Mouse (Mus musculus): ENCODE measurements around the gene Tfap2a. TPM values are rescaled to one million over a fixed set of nuclear protein-coding genes. Genes with fewer than 3 reads are reported as not detected.

Tfap2a gene
- polyA plus RNA-seq, 1 experiment from 2014 or later: 13.7 TPM

- DNase-seq (ENCODE audit: low spot score) (peak; percentile 47), ATAC-seq (ENCODE audit: insufficient read depth, low FRiP score, low TSS enrichment) (no peak)
- H3K27me3 ChIP-seq (ENCODE audit: control insufficient read depth, insufficient read depth, low read length): peaks cover 97% of the 10 kb centered on the region
- no peaks in the 10 kb centered on the region for H3K36me3 ChIP-seq (ENCODE audit: control insufficient read depth, insufficient read depth, low read length)
- WGBS: 1% methylated on average over 15 of the region's 15 CpGs
- H3K4me1 ChIP-seq (ENCODE audit: control insufficient read depth, insufficient read depth, low read length): peaks cover 6% of the 10 kb centered on the region; the same call in 1 of the 2 replicates
- H3K9ac ChIP-seq (ENCODE audit: low read length): no peak overlapping the region
- H3K4me3 ChIP-seq (ENCODE audit: low read depth, low read length): no peak overlapping the region
- H3K27ac ChIP-seq (ENCODE audit: low read depth, low read length): no peak overlapping the region
- no peaks in the 10 kb centered on the region for H3K9me3 ChIP-seq (ENCODE audit: control insufficient read depth, low read length)
- no peak overlapping the region for H3K4me2 ChIP-seq (ENCODE audit: low read depth)
Measured at GRCm38 (mm10) chr13:40737099-40737498, 1.1 kb downstream of the Tfap2a start.

GRCm38 (mm10) chr13:40736107-40736780 lies 1.9 kb downstream of the Tfap2a start:
- Histone ChIP-seq H3K36me3 (ENCODE audit: control insufficient read depth, insufficient read depth, low read length) (no peaks in the 10 kb centered on the region), H3K27ac (ENCODE audit: low read depth, low read length) (no peak overlapping the region), H3K9me3 (ENCODE audit: control insufficient read depth, low read length) (no peaks in the 10 kb centered on the region), H3K4me1 (ENCODE audit: control insufficient read depth, insufficient read depth, low read length) (peaks cover 6% of the 10 kb centered on the region; the same call in 1 of the 2 replicates), H3K4me3 (ENCODE audit: low read depth, low read length) (no peak overlapping the region), H3K27me3 (ENCODE audit: control insufficient read depth, insufficient read depth, low read length) (peaks cover 96% of the 10 kb centered on the region), H3K9ac (ENCODE audit: low read length) (no peak overlapping the region), H3K4me2 (ENCODE audit: low read depth) (peak overlapping the region; percentile 22; the same call in 1 of the 2 replicates)
- DNase-seq (ENCODE audit: low spot score): no peak
- no peak for ATAC-seq (ENCODE audit: insufficient read depth, low FRiP score, low TSS enrichment)
- 3% methylated on average over 19 of the region's 19 CpGs for WGBS

- H3K4me2 ChIP-seq (ENCODE audit: low read depth): peak overlapping the region; percentile 22; the same call in 1 of the 2 replicates
- DNase-seq (ENCODE audit: low spot score): no peak
- peaks cover 91% of the 10 kb centered on the region for H3K27me3 ChIP-seq (ENCODE audit: control insufficient read depth, insufficient read depth, low read length)
- H3K9me3 ChIP-seq (ENCODE audit: control insufficient read depth, low read length): no peaks in the 10 kb centered on the region
- H3K27ac ChIP-seq (ENCODE audit: low read depth, low read length): no peak overlapping the region
- no peaks in the 10 kb centered on the region for H3K36me3 ChIP-seq (ENCODE audit: control insufficient read depth, insufficient read depth, low read length)
- peaks cover 6% of the 10 kb centered on the region; the same call in 1 of the 2 replicates for H3K4me1 ChIP-seq (ENCODE audit: control insufficient read depth, insufficient read depth, low read length)
- whole genome bisulfite sequencing: 1% methylated on average over 17 of the region's 17 CpGs
- 0 out of 2 replicates have a peak overlapping the region, but pooled peaks have one; percentile 6 for H3K4me3 ChIP-seq (ENCODE audit: low read depth, low read length)
- no peak overlapping the region for H3K9ac ChIP-seq (ENCODE audit: low read length)
- ATAC-seq (ENCODE audit: insufficient read depth, low FRiP score, low TSS enrichment): no peak
Measured at GRCm38 (mm10) chr13:40735416-40736106, 2.6 kb downstream of the Tfap2a start.

- H3K27ac ChIP-seq (ENCODE audit: low read depth, low read length): no peak overlapping the region
- peaks cover 6% of the 10 kb centered on the region; the same call in 1 of the 2 replicates for H3K4me1 ChIP-seq (ENCODE audit: control insufficient read depth, insufficient read depth, low read length)
- no peaks in the 10 kb centered on the region for H3K9me3 ChIP-seq (ENCODE audit: control insufficient read depth, low read length)
- peaks cover 82% of the 10 kb centered on the region for H3K27me3 ChIP-seq (ENCODE audit: control insufficient read depth, insufficient read depth, low read length)
- WGBS: under 1% methylated on average over 33 of the region's 33 CpGs
- peak overlapping the region; percentile 20 for H3K4me3 ChIP-seq (ENCODE audit: low read depth, low read length)
- DNase-seq (ENCODE audit: low spot score) (peak; percentile 53), ATAC-seq (ENCODE audit: insufficient read depth, low FRiP score, low TSS enrichment) (no peak)
- peak overlapping the region; percentile 71 for H3K4me2 ChIP-seq (ENCODE audit: low read depth)
- no peak overlapping the region for H3K9ac ChIP-seq (ENCODE audit: low read length)
- no peaks in the 10 kb centered on the region for H3K36me3 ChIP-seq (ENCODE audit: control insufficient read depth, insufficient read depth, low read length)
Measured at GRCm38 (mm10) chr13:40734316-40734965, 3.7 kb downstream of the Tfap2a start.

GRCm38 (mm10) chr13:40733542-40734151 lies 4.5 kb downstream of the Tfap2a start:
- H3K27ac ChIP-seq (ENCODE audit: low read depth, low read length): no peak overlapping the region
- H3K4me2 ChIP-seq (ENCODE audit: low read depth): peak overlapping the region; percentile 71
- no peaks in the 10 kb centered on the region for H3K9me3 ChIP-seq (ENCODE audit: control insufficient read depth, low read length)

GRCm38 (mm10) chr13:40732816-40733541 lies 5.2 kb downstream of the Tfap2a start:
- Histone ChIP-seq H3K9ac (ENCODE audit: low read length) (peak overlapping the region; percentile 89), H3K9me3 (ENCODE audit: control insufficient read depth, low read length) (no peaks in the 10 kb centered on the region), H3K4me3 (ENCODE audit: low read depth, low read length) (peak overlapping the region; percentile 53), H3K4me2 (ENCODE audit: low read depth) (peak overlapping the region; percentile 71), H3K36me3 (ENCODE audit: control insufficient read depth, insufficient read depth, low read length) (no peaks in the 10 kb centered on the region), H3K4me1 (ENCODE audit: control insufficient read depth, insufficient read depth, low read length) (no peaks in the 10 kb centered on the region; the same call in 1 of the 2 replicates), H3K27me3 (ENCODE audit: control insufficient read depth, insufficient read depth, low read length) (peaks cover 82% of the 10 kb centered on the region), H3K27ac (ENCODE audit: low read depth, low read length) (no peak overlapping the region)
- WGBS: under 1% methylated on average over 30 of the region's 30 CpGs
- DNase-seq (ENCODE audit: low spot score) (no peak), ATAC-seq (ENCODE audit: insufficient read depth, low FRiP score, low TSS enrichment) (no peak)

More at GRCm38 (mm10) chr13:40733542-40734151, 4.5 kb downstream of the Tfap2a start:
- H3K9ac ChIP-seq (ENCODE audit: low read length): peak overlapping the region; percentile 19; the same call in 1 of the 2 replicates
- DNase-seq (ENCODE audit: low spot score) (peak; percentile 67), ATAC-seq (ENCODE audit: insufficient read depth, low FRiP score, low TSS enrichment) (peak; percentile 43)
- peaks cover 6% of the 10 kb centered on the region; the same call in 1 of the 2 replicates for H3K4me1 ChIP-seq (ENCODE audit: control insufficient read depth, insufficient read depth, low read length)
- H3K27me3 ChIP-seq (ENCODE audit: control insufficient read depth, insufficient read depth, low read length): peaks cover 82% of the 10 kb centered on the region
- no peaks in the 10 kb centered on the region for H3K36me3 ChIP-seq (ENCODE audit: control insufficient read depth, insufficient read depth, low read length)
- WGBS: under 1% methylated on average over 37 of the region's 38 CpGs
- H3K4me3 ChIP-seq (ENCODE audit: low read depth, low read length): peak overlapping the region; percentile 53

- under 1% methylated on average over 11 of the region's 11 CpGs for WGBS
- DNase-seq (ENCODE audit: low spot score): peak; percentile 13
- H3K9ac ChIP-seq (ENCODE audit: low read length): peak overlapping the region; percentile 89
Measured at GRCm38 (mm10) chr13:40732085-40732484, 6.1 kb downstream of the Tfap2a start.

More at GRCm38 (mm10) chr13:40732085-40732484, 6.1 kb downstream of the Tfap2a start:
- Histone ChIP-seq H3K27me3 (ENCODE audit: control insufficient read depth, insufficient read depth, low read length) (peaks cover 78% of the 10 kb centered on the region), H3K36me3 (ENCODE audit: control insufficient read depth, insufficient read depth, low read length) (no peaks in the 10 kb centered on the region), H3K9me3 (ENCODE audit: control insufficient read depth, low read length) (no peaks in the 10 kb centered on the region), H3K4me2 (ENCODE audit: low read depth) (peak overlapping the region; percentile 71), H3K4me3 (ENCODE audit: low read depth, low read length) (peak overlapping the region; percentile 53), H3K27ac (ENCODE audit: low read depth, low read length) (0 out of 2 replicates have a peak overlapping the region, but pooled peaks have one; percentile 23), H3K4me1 (ENCODE audit: control insufficient read depth, insufficient read depth, low read length) (no peaks in the 10 kb centered on the region; the same call in 1 of the 2 replicates)
- no peak for ATAC-seq (ENCODE audit: insufficient read depth, low FRiP score, low TSS enrichment)
